Mouse (Mus musculus) activated CD4-positive, CD25-positive, alpha-beta regulatory T cell, adult 4 months (primary cell): ENCODE measurements around the gene Cdh4. TPM values are rescaled to one million over a fixed set of nuclear protein-coding genes. Genes with fewer than 3 reads are reported as not detected.

ENCODE experiments used
- ATAC-seq: one replicate; pipeline ENCODE4 v1.8.0; 2017
- polyA plus RNA-seq, 2 experiments: library from polyadenylated mRNA; unstranded; fragments of 100-300 nt; shearing (Covaris generic); gene quantifications; one replicate each; pipeline ENCODE4 v1.2.1; 2017

Cdh4 gene
- polyA plus RNA-seq, 2 experiments from 2014 or later: 0.14 to 0.20 TPM

DNA sequence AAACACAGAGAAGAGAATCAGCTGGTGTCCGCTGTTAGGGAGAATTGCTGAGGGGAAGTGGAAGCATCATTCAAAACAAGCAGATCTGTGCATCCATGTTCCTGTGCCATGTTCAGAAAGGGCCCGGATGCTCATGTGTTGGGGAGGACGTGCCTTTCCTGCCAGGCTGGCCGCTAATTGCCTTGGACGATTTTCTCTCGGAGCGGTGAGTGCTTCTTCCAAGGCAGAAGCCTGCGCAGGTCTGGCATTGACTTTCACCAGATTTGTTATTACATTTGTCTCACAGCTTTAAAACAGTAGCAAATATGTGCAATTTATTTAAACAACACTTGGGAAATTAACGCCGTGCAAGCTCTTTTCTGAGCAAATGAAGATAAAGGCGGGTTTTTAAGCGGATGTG lies 353.2 kb downstream of the Cdh4 start:
- no peak for ATAC-seq

DNA sequence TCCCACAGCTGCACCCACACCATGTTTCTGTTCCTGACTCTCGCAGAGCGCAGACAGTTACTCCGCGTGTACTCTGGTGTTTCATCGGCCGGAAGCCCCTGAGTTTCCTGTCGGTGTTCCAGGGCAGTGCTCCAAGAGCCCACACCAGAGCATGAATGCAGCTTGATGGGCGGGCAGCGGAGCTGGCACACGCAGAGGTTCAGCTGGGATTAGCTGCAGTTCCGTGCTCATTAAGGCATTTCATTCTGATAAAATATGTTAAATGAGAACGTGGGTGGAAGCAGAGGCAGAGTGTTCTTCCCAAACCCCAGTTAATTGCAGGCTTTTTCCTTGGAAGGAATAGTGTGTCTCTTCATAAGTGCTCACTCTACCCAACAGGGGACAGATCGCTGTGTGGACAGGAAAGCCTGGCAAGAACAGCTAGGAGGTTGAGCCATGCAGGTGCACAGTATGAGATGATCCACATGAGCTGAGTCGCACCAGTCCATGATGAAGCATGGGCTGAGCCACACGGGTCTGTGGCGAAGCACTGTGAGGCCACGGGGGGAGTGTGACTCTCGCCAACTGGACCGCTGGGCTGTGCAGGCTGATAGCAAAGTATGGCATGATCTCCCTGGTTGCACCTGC lies 357.8 kb downstream of the Cdh4 start:
- ATAC-seq: no peak

DNA sequence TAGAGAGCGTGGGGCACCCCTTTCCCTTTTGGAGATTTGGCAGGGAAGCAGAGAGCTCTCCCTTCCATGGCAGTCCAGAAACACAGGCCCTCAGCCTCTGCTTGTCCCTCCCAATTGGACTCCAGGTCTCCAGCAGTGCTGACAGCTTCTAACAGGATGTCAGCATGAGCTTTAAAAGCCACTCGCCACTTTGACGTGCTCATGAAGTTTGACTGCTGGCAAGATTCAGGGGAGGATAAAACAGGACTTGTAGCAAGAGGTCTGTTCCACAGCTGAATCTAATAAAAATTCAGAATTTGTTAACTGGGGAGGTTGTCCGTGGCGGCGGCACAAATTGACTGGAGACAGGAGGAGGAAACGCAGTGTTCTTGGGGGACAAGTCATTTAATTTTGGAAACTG lies 358.8 kb downstream of the Cdh4 start:
- ATAC-seq: no peak

DNA sequence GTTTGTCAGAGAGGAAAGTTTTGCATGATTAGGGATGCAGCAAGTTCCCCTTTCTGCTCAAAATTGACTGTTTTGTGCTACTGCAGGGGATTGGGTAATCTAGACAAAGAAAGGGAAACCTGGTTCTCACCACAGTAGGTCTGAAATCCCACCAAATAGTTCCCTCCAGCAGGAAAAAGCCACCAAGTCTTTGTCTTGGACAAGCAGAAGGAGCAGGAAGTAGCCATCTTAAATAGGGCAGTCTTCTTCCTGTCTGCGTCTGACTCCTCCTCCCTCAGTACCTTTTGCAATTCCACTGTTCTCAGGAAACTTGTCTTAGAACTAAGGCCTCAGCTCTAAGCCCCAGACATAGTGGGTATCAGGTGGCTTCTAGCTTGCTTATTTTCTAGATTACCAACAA lies 360.2 kb downstream of the Cdh4 start:
- ATAC-seq: no peak

DNA sequence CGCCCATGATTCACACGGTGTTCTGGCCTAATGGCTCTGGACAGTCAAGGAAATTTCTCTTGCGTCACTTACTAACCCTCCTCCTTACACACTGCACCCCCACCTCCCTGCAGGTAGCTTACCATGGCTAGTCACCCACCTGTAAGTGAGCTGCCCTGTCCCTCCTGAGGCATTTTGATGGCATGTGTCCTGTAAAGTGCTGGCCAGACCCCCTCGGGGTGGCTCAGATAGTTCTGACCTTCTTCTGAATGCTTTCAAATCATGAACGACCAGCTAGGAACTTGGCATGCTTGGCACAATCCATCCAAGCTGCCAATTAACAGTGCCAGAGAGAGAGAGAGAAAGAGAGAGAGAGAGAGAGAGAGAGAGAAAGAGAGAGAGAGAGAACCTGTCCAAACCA lies 368.9 kb downstream of the Cdh4 start:
- ATAC-seq: no peak

DNA sequence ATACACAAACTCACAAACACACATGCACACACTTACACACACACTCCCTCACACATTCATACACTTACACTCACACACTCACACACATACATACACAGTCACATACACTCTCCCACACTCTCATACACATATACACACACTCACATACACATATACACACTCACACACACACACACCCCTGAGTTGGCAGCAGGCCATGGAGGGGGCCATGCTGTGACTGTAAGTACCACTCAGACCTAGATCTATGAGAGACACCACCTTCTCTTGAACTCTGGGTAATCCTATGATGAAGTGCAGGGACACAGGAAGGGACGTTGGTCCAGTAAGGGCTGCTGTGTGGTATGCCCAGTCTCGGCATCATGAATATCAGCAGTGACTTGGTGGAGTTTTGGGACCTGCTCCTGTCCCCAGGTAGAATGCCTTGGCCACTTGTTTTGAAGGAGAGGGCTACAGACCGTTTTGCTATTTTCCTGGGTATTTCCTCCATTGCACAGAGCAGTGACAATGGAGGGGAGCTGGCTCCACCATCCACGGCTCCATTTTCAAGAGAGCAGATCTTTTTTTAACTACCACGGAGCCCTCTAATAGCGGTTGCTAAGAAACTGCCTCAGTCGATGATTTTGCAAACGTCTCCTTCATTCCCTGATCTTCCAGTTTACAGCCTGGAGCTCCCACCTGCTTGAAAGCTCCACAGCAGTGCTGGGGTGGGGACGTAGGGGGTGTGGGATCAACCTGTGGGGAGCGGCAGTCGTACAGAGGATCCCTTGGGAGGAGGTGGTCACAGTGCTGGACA lies 371.0 kb downstream of the Cdh4 start:
- no peak for ATAC-seq

DNA sequence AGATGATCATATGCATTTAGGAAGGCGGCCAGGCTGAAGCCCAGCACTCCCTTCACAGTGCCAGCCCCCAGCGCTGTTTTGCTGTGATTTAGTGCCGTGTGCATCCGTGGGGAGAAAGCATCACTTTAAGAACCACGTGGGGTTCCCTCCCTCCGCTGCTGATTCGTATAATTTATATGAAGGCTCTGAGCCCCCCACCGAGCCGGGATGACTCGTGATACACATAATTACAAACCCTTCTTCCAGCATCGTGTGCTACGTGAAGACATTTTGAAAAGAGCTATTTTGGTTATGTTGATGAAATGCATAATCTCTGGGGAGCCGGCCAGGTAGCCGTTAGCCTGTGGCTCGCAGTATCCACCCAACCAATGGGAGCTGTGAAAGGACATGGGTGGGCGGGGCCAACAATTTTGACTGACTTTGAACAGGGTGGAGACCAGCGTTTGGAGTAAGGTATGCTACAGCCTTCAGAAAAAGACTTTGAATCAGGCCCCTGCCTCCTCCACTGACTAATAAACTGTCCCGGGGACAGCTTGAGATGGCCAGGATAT lies 382.6 kb downstream of the Cdh4 start:
- ATAC-seq: no peak

DNA sequence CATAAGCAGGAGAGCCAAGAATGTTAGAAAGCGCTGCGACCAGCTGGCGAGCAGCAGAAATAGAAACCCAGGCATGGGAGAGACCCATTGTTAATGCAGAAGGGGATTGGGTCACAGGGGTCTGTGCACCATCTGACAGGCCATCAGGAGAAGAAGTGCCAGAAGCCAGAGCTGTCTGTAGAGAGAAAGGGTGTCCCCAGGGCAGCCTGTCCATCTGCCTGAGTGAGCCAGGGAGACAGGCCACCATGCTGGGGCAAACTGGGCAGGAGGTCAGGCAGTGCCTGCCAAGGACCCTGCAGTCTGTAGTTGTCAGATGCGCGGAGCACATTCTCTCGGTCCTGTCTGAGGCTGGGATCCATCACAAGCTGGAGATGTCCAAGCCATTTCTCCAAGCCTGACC lies 386.7 kb downstream of the Cdh4 start:
- no peak for ATAC-seq

DNA sequence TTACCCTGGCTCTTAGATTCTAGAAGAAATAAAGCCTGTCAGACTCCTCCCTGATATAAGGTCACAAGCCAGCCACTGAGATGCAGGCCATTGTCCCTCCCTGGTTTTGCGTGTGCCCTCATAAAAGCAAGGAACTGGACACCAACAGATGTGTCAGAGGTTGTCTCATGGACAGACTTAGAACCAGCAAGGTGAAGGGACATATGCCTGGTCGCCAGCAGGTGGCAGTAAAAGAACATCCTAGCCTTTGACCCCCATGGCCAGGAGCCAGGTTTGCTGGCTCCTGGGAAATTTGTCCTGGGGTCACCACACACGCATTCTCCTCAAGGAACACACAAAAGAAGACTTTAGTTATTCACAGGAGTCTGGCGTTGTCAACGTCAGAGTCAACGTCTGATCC lies 387.7 kb downstream of the Cdh4 start:
- ATAC-seq: no peak

DNA sequence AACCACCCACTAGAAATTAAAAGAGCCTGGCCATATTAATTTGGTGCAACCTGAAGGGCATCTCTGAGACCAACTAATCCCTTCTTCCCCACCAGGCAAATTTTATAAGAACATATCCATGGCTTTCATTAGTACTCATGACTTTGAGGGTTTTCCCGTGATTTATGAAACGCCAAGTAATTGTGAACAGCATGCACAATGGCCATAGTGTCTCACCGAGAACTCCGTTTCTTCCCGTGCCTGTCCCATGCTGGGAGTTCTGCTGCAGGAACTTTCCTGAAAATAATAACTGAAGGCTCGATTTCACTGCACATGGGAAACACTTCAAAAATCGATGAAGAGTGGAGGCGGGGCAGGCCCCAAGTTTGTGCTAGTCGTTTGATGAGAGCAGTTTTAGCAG lies 392.7 kb downstream of the Cdh4 start:
- no peak for ATAC-seq

DNA sequence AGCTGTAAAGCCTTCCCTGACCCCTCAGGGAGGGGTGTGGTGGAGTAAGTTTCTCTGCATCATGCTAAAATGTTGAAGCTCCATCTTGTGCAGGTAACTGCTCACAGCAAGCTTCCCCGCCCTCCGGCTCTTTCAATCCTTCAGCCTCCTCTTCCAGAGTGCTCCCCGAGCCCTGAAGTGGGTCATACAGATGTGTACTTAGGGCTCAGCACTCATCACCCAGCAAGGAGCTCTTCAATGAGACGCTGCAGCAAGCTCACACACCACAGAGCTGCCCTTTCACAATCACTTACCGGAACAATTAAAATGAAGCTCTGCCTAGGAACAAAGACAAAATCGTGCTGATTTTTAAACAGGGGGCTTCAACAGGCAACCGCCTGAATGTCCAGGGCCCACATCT lies 393.3 kb downstream of the Cdh4 start:
- no peak for ATAC-seq

DNA sequence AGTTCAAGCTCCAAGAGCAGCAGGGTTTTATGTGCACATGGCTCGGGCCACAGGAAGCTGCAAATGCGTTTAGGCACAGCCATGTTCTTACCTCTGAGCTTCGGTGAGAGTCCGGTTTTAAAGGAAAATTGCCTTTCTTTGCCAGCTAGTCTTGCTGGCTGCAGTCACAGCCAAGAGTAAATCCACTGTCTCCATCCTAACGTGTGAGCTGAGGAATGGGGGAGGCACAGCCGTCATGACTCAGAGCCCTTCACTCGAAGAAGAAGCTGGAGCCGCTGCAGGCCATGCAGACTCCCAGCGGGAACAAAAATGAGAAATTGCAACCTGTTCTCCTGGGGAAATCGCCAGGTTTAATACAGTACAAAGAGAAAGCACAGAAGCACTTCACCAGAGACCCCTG lies 395.0 kb downstream of the Cdh4 start:
- ATAC-seq: no peak

DNA sequence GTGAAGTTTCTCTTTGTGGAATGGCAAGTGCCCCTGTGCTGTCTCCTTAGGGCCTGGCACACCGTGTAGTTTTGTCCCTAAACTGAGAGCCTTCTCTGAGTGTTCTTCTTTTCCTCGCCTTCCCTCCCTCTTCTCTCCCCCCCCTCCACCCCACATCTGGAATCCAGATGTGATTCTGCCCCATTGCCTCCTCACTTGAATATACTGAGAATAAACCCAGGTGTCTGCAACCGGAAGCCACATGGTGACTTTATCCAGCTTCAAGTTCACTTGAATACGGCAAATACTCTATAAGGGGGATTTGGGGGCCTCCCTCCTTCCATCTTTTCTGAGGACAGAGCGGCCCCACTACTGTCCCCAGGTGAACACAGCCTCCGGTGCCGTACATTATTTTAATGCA lies 395.8 kb downstream of the Cdh4 start:
- no peak for ATAC-seq

DNA sequence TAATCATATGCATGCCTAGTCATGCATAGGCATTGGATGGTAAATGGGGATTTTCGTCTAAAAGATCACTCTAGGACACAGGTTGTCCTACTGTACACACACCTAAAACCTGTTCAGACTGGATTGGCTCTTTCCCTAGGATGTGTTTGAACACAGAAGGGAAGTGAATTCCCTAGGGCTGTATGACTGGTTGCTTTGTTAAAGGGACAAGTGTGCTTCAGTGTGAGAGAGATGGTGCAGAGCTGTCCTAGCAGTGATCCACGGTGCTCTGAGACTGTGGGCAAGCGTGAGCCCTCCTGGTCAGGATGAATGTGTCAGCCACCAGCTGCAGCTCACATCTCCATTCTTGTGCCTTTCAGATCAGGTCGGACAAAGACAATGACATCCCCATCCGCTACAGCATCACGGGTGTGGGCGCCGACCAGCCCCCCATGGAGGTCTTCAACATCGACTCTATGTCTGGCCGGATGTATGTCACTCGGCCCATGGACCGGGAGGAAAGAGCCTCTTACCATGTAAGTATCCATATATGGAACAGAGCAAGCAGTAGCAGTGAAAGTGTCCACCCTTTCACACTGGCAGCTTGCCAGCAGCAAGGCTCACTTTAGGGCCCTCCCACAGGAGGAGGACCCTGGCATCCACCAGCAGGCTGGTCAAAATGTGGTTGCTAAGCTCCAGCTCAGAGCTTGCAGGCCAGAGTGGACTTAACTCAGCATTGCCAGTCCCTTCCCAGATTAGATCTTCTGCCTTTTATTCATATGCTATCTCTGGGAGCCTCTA lies 400.6 kb downstream of the Cdh4 start:
- ATAC-seq: no peak

DNA sequence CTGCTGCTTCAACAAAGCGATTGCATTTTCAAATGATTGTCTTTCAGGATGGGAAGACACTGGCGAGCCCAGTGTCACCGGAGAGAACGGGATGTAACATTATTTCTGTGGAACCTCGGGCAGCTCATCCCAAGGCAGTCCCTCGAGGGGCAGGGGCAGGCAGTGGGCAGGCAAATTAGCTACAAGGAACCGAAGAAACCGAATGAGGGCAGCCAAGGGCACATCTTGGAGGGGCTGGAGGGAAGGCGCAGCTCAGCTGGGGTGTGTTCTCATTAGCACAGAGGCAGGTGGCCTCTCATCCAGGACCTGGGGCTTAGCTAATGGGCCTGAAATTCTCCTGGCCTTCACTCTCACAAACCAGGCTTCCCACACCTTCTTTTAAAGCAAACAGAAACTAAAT lies 407.5 kb downstream of the Cdh4 start:
- no peak for ATAC-seq

DNA sequence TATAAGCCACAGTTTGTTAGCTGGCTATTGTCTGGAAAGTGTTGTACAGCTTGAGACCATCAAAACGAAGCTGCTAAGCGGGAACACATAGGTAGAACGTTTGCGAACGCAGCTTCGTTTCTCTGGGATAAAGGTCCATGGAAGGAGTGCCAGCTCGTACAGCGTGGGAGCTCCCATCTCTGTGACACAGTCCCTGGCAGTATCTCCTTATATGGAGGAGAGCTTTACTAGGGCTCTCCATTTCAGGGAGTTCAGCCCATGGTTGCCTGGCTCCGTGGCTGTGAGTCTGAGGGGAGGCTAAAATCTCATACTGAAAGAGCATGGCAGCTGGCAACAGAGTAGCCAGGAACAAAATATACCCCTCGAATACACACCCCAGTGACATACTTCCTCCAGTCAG lies 409.9 kb downstream of the Cdh4 start:
- ATAC-seq: no peak

DNA sequence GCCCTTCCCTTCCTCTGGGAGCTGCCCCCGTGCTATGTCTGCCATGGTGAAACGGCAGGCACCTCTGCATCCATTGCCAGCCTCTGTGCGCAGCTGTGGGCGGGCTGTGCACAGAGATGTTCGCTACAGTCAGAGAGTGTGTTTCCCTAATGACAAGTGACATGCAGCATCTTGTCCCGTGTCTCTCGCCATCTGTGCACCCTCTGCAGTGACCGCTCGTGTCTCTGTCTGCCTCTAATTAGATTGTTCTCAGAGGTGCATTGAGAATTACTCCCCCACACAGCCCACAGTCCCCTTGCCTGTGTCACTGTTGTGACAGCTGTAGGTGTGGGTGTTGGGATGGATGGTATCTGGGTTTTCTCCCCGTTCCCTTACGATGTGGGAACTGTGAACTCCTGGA lies 410.6 kb downstream of the Cdh4 start:
- ATAC-seq: no peak

DNA sequence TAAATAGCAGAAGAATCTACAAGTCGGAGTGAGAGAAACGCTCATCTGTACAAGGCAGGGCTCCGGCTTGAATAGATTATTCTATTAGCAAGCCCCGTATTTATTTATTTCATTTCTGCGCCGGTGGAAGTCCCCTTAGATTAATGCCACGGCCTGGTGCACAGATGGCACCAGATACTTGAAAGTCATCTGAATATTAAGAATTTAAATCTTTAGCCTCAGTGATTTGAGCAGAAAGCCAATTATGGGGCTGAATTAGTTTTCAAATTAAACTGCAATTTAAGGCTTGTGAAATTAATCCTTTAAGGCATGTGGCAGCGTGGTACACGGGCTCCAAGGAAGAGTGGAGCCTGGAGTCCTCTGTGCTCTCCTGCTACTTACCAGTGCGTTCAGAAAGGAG lies 411.7 kb downstream of the Cdh4 start:
- no peak for ATAC-seq

DNA sequence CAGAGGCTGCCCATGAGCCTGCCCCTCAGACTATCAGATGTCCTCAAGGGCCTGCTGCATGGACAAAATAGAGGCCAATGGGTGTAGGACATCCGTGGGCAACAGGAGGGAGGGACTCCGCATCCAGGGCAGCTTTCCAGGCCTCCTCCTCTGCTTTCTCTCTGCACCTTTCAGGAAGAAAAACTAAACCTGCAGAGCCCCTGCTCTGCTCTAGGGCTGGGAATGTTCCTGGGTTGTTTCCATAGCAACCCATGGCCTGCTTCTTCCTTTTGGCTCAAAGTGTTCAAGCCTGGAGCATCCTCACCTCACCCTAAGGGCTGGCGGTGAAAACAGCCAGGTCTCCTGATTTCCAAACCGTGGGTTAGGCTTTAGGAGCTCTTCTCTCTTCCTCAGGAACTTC lies 414.9 kb downstream of the Cdh4 start:
- ATAC-seq: no peak

DNA sequence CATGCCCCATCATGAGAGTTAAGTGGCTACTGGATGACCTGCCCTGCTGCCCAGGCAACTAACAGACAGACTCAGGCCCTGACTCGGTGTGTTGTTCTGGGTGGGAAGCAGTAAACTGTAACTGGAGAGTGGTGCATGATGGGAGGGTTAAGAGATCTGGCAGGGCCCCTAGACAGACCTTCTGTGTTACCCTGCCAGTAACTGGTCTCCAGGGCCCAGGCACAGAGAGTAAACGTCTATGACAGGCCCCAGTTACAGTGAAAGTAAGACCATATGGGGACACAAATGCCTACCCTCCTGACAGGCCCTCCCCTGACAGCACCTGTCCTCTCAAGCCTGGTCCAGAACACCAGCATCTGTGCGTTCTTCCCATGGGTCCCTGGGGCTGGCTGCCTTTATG lies 420.4 kb downstream of the Cdh4 start:
- no peak for ATAC-seq

DNA sequence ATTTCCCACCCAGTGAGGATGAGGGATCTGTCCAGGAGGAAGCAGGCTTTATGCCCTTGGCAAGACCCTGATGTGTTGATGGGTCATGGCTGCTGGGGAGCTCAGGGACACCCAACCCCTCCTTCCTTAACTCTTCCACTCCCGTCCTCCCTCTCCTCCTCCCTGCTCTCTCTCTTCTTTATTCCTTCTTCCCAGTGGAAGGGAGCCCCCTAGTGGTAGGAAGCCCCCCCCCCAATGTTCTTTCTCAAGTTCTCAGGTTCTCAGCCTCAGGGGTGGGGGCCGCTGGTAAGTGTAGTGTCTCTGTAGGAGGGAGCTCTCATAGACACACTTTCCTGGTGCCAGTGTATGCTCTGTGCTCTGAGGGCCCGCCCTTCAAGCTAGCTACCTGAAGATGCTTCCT lies 421.0 kb downstream of the Cdh4 start:
- no peak for ATAC-seq

DNA sequence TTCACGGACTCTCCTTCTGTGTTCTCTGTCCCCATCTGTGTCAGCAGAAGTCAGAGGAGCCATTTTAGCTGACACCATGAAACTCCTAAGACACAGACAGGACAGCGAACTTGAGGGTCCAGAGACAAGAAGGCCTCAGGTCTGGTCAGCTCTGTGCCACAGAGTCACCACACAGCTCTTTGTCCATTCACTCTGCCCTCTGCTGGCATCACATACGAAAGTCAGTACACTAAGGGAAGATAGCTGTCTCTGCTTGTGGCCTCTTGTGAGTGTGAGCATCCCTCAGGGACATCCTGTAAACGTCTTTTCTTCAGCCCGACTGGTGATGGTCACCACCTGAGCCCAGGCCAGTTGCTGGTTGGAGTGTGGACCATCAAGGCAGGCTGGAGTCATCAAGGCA lies 422.9 kb downstream of the Cdh4 start:
- ATAC-seq: no peak

DNA sequence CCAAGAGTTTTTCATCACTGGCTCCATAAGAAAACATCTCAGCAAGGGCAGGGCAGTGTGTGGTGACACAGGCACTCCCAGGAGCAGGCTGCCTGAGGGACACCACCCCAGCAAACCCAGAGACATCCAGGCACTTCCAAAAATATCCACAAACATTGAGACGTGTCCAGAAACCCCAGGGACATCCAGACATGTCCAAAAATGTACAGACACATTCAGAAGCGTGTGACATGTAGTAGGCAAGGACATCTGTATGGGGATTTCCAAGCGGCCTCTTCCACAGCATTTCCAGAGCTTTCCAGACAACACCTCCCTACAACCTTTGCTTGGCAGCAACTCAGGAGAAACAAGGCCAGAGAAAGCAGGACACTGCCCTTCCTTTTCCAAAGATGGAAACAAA lies 425.4 kb downstream of the Cdh4 start:
- no peak for ATAC-seq

DNA sequence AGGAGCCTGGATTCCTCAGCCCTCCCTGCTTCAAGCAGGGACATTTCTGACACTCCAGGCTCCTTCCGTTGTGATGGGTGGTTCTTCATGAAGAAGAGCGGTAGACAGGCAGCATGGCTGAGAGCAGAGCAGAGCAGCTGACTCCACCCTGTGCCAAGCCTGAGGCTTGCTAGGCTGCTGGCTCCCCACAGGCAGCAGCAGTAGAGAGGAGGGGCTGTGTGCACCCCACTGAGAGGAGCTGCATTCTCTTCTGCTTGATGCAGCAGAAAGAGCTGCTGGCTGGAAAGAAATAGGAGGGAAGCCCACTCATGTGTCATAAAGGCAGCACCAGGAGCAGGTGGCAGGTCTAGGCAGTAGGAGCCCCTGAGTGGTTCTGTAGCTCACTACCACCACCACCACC lies 427.6 kb downstream of the Cdh4 start:
- ATAC-seq: no peak
